Mouse (Mus musculus): ENCODE measurements around the gene Rac1. TPM values are rescaled to one million over a fixed set of nuclear protein-coding genes. Genes with fewer than 3 reads are reported as not detected.

Rac1 gene
- polyA plus RNA-seq, 1 experiment from 2014 or later, result 256 TPM

DNA sequence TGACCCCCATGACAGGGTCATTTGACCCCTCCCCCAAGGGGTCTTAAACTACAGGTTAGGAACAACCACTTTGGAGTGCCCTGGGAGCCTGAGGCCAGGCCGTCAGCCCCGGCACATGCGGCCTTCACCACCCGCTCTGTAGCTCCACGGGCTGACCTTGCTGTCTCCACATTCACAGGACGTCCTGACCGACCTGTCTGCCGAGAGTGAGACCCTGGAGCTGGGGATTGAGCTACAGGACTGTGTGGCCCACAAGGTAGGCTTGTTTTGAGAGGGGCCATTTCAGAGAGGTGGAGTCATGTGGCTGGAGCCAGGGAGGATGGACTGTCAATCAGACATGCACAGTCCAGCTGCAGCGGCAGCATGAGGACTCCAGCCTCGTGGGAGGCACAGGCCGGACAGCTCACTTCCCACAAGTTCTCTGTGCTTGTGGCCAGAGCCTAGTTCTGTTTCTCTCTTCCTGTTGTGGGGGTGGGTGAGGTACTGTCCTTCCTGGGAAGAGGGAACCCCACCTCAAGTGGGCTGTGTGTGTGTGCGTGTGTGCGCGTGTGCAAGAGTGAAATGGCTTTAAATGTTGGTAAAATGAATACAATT lies 38.0 kb downstream of the Rac1 start:
- WGBS (ENCODE audit: insufficient replicate concordance), result 74% methylated on average over 14 of the region's 14 CpGs
- Histone ChIP-seq H3K4me2 (no peak overlapping the region), H3K36me3 (peaks cover 96% of the 10 kb centered on the region), H3K4me1 (0 out of 2 replicates have a peak, but pooled peaks cover 6% of the 10 kb centered on the region), H3K27me3 (replicated peaks) (no peaks in the 10 kb centered on the region), H3K9me3 (replicated peaks) (no peaks in the 10 kb centered on the region), H3K4me3 (no peak overlapping the region), H3K9ac (no peak overlapping the region), H3K27ac (no peak overlapping the region)
- no peak for ATAC-seq

DNA sequence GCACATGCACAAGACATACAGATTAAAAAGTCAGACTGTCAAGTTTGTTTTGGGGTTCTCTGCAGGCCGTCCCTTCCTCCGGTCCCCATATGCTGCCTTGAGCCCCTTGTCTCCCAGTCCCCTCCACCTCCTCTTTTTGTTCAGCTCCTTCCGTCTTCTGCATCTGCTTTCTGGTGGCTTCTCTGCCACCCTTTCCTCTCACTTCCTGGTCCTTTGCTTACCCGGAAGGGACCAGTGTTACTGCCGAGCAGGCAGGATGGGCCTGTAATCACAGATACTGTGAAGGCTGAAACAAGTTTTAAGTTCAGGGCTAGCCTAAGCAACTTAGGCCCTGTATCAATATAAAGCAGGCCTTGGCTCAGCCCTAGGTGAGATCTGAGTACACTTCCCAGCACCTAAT lies 39.8 kb downstream of the Rac1 start:
- H3K9me3 ChIP-seq (replicated peaks), result no peaks in the 10 kb centered on the region
- no peak overlapping the region for H3K9ac ChIP-seq
- H3K4me2 ChIP-seq, result no peak overlapping the region
- ATAC-seq, result no peak
- no peak overlapping the region for H3K4me3 ChIP-seq
- WGBS (ENCODE audit: insufficient replicate concordance), result 79% methylated on average over 5 of the region's 5 CpGs
- H3K27me3 ChIP-seq (replicated peaks), result no peaks in the 10 kb centered on the region
- H3K36me3 ChIP-seq, result peaks cover 96% of the 10 kb centered on the region
- H3K4me1 ChIP-seq, result 0 out of 2 replicates have a peak, but pooled peaks cover 6% of the 10 kb centered on the region
- no peak overlapping the region for H3K27ac ChIP-seq

DNA sequence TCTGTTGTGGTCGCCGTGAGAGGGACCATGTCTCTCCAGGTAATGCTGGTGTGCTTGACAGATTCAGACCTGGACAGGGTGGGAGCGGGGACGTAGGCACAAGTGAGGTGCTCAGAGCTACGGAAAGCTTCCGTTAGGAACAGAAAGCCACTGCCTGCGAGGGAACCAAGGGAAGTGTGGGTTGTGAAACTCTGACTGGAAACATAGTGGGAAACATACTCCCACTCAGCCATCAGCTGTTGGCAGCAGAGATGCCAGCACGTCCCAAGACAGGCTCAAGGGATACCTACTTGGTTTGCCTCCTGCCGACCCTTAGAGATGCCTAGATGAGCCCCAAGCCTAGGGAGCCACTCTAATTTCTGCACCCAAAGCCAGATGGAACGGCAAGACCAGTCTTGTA lies 40.6 kb downstream of the Rac1 start:
- H3K9me3 ChIP-seq (replicated peaks), result no peaks in the 10 kb centered on the region
- H3K36me3 ChIP-seq, result peaks cover 98% of the 10 kb centered on the region
- no peak overlapping the region for H3K4me2 ChIP-seq
- H3K4me3 ChIP-seq, result no peak overlapping the region
- H3K9ac ChIP-seq, result no peak overlapping the region
- H3K27me3 ChIP-seq (replicated peaks), result no peaks in the 10 kb centered on the region
- ATAC-seq, result no peak
- 88% methylated on average over 10 of the region's 10 CpGs for WGBS (ENCODE audit: insufficient replicate concordance)
- H3K27ac ChIP-seq, result no peak overlapping the region
- H3K4me1 ChIP-seq, result 0 out of 2 replicates have a peak, but pooled peaks cover 6% of the 10 kb centered on the region

DNA sequence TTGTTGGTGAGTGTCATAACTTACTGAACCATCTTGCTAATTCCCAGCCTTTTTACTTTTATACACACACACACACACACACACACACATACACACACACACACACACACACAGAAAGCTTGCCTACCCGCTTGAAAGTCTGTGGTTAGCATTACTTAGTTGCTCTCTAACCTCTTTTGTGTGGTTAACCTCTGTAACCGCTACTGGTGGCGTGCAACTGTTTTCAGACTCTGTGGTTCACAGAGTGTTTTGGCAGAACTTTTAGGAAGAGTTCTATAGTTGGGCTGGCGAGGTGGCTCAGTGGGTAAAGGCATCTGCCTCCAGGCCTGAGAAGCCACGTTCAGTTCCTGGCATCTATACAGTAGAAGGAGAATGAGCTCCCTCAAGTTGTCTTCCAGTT lies 42.9 kb downstream of the Rac1 start:
- Histone ChIP-seq H3K4me3 (no peak overlapping the region), H3K27me3 (replicated peaks) (no peaks in the 10 kb centered on the region), H3K9me3 (replicated peaks) (no peaks in the 10 kb centered on the region), H3K36me3 (peaks cover 96% of the 10 kb centered on the region), H3K27ac (no peak overlapping the region), H3K4me1 (0 out of 2 replicates have a peak, but pooled peaks cover 4% of the 10 kb centered on the region), H3K4me2 (no peak overlapping the region), H3K9ac (no peak overlapping the region)
- WGBS (ENCODE audit: insufficient replicate concordance), result 60% methylated on average over 5 of the region's 5 CpGs
- ATAC-seq, result no peak

DNA sequence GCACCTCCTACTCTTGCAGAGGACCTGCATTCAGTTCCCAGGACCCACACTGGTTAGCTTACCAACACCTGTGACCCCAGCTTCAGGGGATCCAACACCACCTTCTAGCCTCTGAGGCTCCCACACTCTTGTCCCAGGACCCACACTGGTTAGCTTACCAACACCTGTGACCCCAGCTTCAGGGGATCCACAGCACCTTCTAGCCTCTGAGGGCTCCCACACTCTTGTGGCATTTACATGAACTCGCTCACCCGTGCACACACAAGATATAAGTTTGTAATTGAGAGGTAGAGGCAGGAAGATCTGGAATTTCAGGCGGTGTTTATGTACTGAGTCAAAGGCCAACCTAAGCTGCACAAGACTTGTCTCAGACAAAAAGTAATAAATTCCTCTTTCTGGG lies 49.9 kb downstream of the Rac1 start:
- H3K9ac ChIP-seq, result no peak overlapping the region
- 93% methylated on average over 3 of the region's 3 CpGs for WGBS (ENCODE audit: insufficient replicate concordance)
- peaks cover 97% of the 10 kb centered on the region for H3K36me3 ChIP-seq
- H3K9me3 ChIP-seq (replicated peaks), result no peaks in the 10 kb centered on the region
- ATAC-seq, result no peak
- H3K4me2 ChIP-seq, result no peak overlapping the region
- no peaks in the 10 kb centered on the region for H3K27me3 ChIP-seq (replicated peaks)
- H3K4me3 ChIP-seq, result no peak overlapping the region
- no peaks in the 10 kb centered on the region for H3K4me1 ChIP-seq
- H3K27ac ChIP-seq, result no peak overlapping the region

DNA sequence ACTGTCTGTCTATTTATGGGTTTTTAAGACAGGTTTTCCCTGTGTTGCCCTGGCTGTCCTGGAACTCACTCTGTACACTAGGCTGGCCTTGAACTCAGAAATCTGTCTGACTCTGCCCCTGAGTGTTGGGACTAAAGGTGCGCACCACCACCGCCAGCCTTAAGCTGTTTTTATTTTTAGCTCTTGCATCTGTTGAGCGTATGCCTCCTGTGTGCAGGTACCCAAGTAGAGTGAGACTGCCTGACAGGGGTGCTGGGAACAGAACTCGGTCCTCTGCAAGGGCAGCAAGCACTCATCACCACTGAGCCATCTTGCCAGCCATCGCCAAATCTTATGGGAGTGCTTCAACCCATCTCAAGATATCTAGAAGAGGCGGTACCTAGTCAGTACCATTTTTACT lies 51.8 kb downstream of the Rac1 start:
- ATAC-seq, result no peak
- H3K36me3 ChIP-seq, result peaks cover 100% of the 10 kb centered on the region
- H3K9ac ChIP-seq, result no peak overlapping the region
- H3K27me3 ChIP-seq (replicated peaks), result no peaks in the 10 kb centered on the region
- WGBS (ENCODE audit: insufficient replicate concordance), result 87% methylated on average over 6 of the region's 6 CpGs
- H3K4me2 ChIP-seq, result no peak overlapping the region
- no peaks in the 10 kb centered on the region for H3K9me3 ChIP-seq (replicated peaks)
- H3K4me3 ChIP-seq, result no peak overlapping the region
- no peak overlapping the region for H3K27ac ChIP-seq
- peaks cover 12% of the 10 kb centered on the region; the same call in 1 of the 2 replicates for H3K4me1 ChIP-seq

DNA sequence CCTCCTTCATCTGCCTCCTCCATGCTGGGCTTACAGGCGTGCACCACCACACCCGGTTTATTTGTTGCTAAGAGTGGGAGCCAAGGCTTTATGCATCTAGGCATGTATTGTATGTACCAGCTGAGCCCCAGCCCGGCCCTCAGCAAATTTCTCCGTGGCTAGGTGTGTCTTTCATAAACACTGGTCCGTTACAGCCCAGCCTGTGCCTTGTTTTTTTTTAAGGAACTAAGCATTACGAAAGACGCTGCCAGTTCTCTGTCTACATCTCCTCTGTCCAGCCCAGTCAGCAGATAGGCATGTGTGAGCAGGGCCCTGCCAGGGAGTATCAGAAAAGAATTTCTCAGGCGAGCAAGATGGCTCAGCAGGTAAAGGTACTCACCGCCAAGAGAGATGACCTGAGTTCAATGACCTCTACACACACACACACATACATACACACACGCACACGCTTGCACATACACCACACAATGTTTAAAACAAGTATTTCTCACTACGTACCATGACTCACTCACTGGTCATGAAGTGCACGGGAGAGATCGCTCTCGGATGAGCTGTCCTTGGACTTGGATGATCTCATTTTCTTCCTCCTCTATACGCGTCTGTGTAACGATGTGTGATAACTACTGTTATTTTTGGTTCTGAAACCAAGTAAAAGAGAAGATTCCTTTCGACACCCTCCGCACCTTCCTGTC lies 52.5 kb downstream of the Rac1 start:
- Histone ChIP-seq H3K4me3 (no peak overlapping the region), H3K27me3 (replicated peaks) (no peaks in the 10 kb centered on the region), H3K4me2 (no peak overlapping the region), H3K36me3 (peaks cover 100% of the 10 kb centered on the region), H3K27ac (no peak overlapping the region), H3K9ac (no peak overlapping the region), H3K4me1 (peaks cover 18% of the 10 kb centered on the region; the same call in 1 of the 2 replicates), H3K9me3 (replicated peaks) (no peaks in the 10 kb centered on the region)
- 84% methylated on average over 20 of the region's 20 CpGs for WGBS (ENCODE audit: insufficient replicate concordance)
- ATAC-seq, result no peak

DNA sequence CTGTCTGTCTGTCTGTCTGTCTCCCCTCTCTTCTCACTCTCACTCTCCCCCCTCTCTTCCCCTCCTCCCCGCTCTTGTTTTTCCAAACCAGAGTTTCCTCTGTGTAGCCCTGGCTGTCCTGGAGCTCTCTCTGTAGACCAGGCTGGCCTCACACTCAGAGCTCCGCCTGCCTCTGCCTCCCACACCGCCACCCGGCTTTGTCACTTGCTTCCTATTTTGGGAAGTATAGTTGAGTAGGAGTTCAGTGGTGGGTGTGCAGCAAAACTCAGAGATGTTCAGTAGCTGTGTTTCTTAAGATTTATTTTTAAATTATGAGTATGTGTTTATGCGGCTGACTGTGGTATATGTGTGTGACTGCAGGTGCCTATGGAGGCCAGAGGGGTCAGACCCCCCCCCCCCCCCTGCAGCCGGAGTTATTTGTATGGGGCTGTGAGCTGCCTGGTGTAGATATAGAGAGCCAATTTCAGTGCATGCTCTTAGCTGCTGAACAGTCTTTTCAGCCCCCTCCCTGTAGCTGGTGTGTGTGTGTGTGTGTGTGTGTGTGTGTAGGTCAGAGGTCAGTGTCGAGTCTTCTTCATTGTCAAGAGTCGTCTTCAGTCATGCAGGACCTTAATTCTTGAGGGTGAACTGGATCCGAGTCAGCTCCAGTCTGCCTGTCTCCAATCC lies 55.8 kb downstream of the Rac1 start:
- Histone ChIP-seq H3K9ac (no peak overlapping the region), H3K27ac (no peak overlapping the region; the same call in 1 of the 2 replicates), H3K4me3 (no peak overlapping the region), H3K4me1 (peaks cover 24% of the 10 kb centered on the region), H3K27me3 (replicated peaks) (no peaks in the 10 kb centered on the region), H3K36me3 (peaks cover 99% of the 10 kb centered on the region), H3K9me3 (replicated peaks) (no peaks in the 10 kb centered on the region), H3K4me2 (no peak overlapping the region)
- ATAC-seq, result no peak
- WGBS (ENCODE audit: insufficient replicate concordance), result 74% methylated on average over 9 of the region's 9 CpGs

DNA sequence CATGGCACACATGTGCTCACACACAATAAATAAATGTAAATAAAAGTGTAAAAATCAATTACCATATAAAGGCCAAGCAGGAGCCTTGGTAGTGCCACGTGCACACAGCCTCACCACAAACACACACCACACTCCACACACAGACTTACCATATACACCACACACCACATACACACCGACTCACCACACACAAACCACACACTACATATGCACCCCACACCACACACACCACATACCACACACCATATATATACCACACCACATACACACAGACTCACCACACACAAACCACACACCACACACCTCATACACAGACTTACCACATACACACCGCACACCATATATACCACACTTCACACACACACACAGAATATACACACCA lies 56.7 kb downstream of the Rac1 start:
- Histone ChIP-seq H3K9me3 (replicated peaks) (no peaks in the 10 kb centered on the region), H3K27ac (peak overlapping the region; percentile 58), H3K9ac (no peak overlapping the region), H3K4me2 (no peak overlapping the region), H3K27me3 (replicated peaks) (no peaks in the 10 kb centered on the region), H3K4me3 (no peak overlapping the region), H3K36me3 (peaks cover 96% of the 10 kb centered on the region), H3K4me1 (peaks cover 33% of the 10 kb centered on the region)
- 71% methylated on average over 3 of the region's 3 CpGs for WGBS (ENCODE audit: insufficient replicate concordance)
- ATAC-seq, result no peak

DNA sequence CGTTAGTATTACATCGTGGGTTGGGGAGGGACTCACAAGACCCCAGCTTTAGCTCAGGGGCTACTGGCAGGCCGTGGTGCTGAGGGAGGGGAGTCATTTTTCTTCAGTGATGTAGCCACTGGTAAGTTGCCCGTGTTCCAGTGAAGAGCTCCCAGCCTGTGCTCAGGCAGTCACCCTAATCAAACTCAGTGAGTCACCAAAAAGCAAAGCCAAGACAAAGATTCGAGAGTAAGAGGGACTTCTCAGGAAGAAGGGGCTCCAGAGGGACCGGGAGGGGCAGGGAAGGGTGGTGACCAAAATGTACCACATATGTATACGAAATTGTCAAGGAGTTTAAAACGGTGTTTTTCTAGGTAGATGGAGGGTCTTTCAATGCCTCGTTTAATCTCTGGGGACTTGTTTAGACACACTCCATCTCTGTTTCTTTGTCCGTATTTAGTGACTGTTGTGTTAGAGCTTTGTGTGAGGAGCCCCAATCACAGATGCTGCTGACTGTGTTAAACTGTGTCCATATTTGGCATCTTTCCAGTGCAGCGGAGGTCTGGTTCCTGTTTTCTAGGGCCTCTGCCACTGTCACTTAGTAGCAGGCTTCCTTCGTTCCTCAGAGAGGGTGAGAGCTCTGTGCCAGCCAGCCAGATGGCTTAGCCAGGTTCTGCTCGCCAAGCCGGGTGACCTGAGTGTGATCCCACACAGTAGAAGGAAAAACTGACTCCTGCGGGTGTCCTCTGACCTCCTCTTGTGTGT lies 57.2 kb downstream of the Rac1 start:
- Histone ChIP-seq H3K9me3 (replicated peaks) (no peaks in the 10 kb centered on the region), H3K9ac (no peak overlapping the region), H3K27ac (peak overlapping the region; percentile 58), H3K4me3 (no peak overlapping the region), H3K4me1 (peaks cover 39% of the 10 kb centered on the region), H3K4me2 (no peak overlapping the region), H3K36me3 (peaks cover 90% of the 10 kb centered on the region), H3K27me3 (replicated peaks) (no peaks in the 10 kb centered on the region)
- 58% methylated on average over 15 of the region's 15 CpGs for WGBS (ENCODE audit: insufficient replicate concordance)
- ATAC-seq, result 0 out of 2 replicates have a peak, but pooled peaks have one; percentile 22

DNA sequence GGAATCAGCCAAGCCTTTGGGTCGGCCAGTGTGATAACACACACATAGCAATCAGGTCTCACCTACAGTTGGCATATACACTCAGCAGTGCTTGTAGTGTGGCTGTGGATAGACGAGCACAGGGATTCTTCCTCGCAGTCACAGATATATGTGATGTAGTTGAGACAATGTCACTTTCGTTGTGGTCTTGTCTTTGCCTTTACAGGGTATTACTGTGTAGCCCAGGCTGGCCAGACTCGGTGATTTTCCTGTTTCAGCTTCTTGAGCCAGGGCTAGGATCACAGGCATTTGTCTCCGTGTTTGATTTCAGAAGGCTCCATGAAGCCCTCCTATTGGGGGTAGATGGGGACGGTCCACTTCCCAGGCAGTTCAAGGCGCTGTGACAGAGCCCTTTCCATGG lies 58.2 kb downstream of the Rac1 start:
- no peak overlapping the region for H3K4me2 ChIP-seq
- no peak for ATAC-seq
- peaks cover 47% of the 10 kb centered on the region for H3K4me1 ChIP-seq
- H3K9ac ChIP-seq, result no peak overlapping the region
- H3K9me3 ChIP-seq (replicated peaks), result no peaks in the 10 kb centered on the region
- H3K27ac ChIP-seq, result no peak overlapping the region
- no peaks in the 10 kb centered on the region for H3K27me3 ChIP-seq (replicated peaks)
- 88% methylated on average over 8 of the region's 8 CpGs for WGBS (ENCODE audit: insufficient replicate concordance)
- H3K4me3 ChIP-seq, result no peak overlapping the region
- peaks cover 81% of the 10 kb centered on the region for H3K36me3 ChIP-seq

DNA sequence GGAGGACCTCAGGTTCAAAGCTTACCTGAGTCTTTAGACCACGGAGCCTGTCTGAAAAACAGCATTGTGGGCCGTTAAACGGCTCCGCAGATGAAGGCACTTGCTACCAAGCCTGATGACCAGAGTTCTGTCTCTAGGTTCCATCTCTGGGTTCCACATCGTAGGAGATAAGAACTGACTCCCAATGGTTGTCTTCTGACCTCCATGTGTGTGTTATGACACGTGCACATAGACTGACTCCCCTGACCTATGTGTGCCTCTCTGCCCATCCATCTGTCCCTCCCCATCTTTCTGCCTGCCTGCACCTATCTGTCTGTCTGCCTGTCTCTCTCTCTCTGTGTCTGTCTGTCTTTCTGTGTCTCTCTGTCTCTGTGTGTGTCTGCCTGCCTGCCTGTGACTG lies 59.9 kb downstream of the Rac1 start:
- WGBS (ENCODE audit: insufficient replicate concordance), result 86% methylated on average over 6 of the region's 6 CpGs
- no peaks in the 10 kb centered on the region for H3K9me3 ChIP-seq (replicated peaks)
- H3K27me3 ChIP-seq (replicated peaks), result no peaks in the 10 kb centered on the region
- H3K27ac ChIP-seq, result no peak overlapping the region
- peaks cover 64% of the 10 kb centered on the region for H3K36me3 ChIP-seq
- no peak overlapping the region for H3K4me2 ChIP-seq
- peaks cover 56% of the 10 kb centered on the region for H3K4me1 ChIP-seq
- H3K9ac ChIP-seq, result no peak overlapping the region
- H3K4me3 ChIP-seq, result no peak overlapping the region
- ATAC-seq, result no peak

Data from liver, embryonic 12.5 days (tissue).